Mouse (Mus musculus) lung, embryonic 14.5 days (tissue): Measurements from ENCODE around the gene Vps33b. TPM values are rescaled to one million over a fixed set of nuclear protein-coding genes. Genes with fewer than 3 reads are reported as not detected.

ENCODE experiments used
- ATAC-seq: fragments of 200-750 bp; cut with Nextera tagmentation; 2 replicates; pipeline ENCODE4 v1.8.0; 2017; ENCODE audit warnings: mild to moderate bottlenecking, moderate TSS enrichment, moderate library complexity; ENCODE audit not compliant: insufficient read depth
- DNase-seq: peaks from one replicate; pipeline ENCODE4 v3.0.0-alpha.2; 2015
- H3K27ac ChIP-seq: fragments of 300-500 bp; sonication (generic); 2 replicates; pipeline ENCODE4 v1.5.1; 2014; ENCODE audit warnings: low read depth, mild to moderate bottlenecking, moderate library complexity
- H3K27me3 ChIP-seq: fragments of 300-500 bp; sonication (generic); 2 replicates; pipeline ENCODE4 v1.6.1; 2014; ENCODE audit warnings: low read length, control low read depth; ENCODE audit not compliant: insufficient read depth
- H3K36me3 ChIP-seq: fragments of 300-500 bp; sonication (generic); 2 replicates; pipeline ENCODE4 v1.6.1; 2014; ENCODE audit warnings: control low read depth; ENCODE audit not compliant: insufficient read depth
- H3K4me1 ChIP-seq: fragments of 300-500 bp; sonication (generic); 2 replicates; pipeline ENCODE4 v1.6.1; 2014; ENCODE audit warnings: antibody characterized with exemption, control low read depth; ENCODE audit not compliant: insufficient read depth
- H3K4me2 ChIP-seq: fragments of 300-500 bp; sonication (generic); 2 replicates; pipeline ENCODE4 v1.6.1; 2014; ENCODE audit warnings: mild to moderate bottlenecking
- H3K4me3 ChIP-seq: fragments of 300-500 bp; sonication (generic); 2 replicates; pipeline ENCODE4 v1.5.1; 2014; ENCODE audit warnings: low read depth, low read length
- H3K9ac ChIP-seq: fragments of 300-500 bp; sonication (generic); 2 replicates; pipeline ENCODE4 v1.6.1; 2014
- H3K9me3 ChIP-seq: fragments of 300-500 bp; sonication (generic); 2 replicates; pipeline ENCODE4 v1.6.1; 2016; ENCODE audit warnings: low read depth, low read length, control low read depth
- CTCF ChIP-seq: IDR thresholded peaks from 2 replicates; pipeline ENCODE4 v1.5.1; 2016; ENCODE audit warnings: antibody characterized with exemption, low read depth
- WGBS: fragments of 180-500 bp; shearing (Covaris S2); extraction: QIAGEN DNeasy Blood & Tissue Kit; methylation state at CpG from one replicate; pipeline ENCODE4 v1.1.7; 2014; 5-methylcytosine and 5-hydroxymethylcytosine counted together
- polyA plus RNA-seq: library from polyadenylated mRNA; unstranded; fragments of >200 nt; fragmentation: Nextera tagmentation; extraction: Ambion mirVana; gene quantifications from 2 replicates; pipeline ENCODE4 v1.2.1, GENCODE M21; 2014

Gene Vps33b
- polyA plus RNA-seq, 1 experiment from 2014 or later: 11.6 TPM

GRCm38 (mm10) chr7:80283226-80283918 is 13.9 kb downstream of the Vps33b start:
- no peak overlapping the region for H3K27ac ChIP-seq
- H3K4me1 ChIP-seq: no peaks in the 10 kb centered on the region
- no peak overlapping the region for H3K9ac ChIP-seq
- no peak overlapping the region for H3K4me2 ChIP-seq
- DNase-seq (no peak), ATAC-seq (no peak)
- H3K9me3 ChIP-seq: no peaks in the 10 kb centered on the region
- peaks cover 78% of the 10 kb centered on the region for H3K36me3 ChIP-seq
- no peak overlapping the region for H3K4me3 ChIP-seq
- no peaks in the 10 kb centered on the region for H3K27me3 ChIP-seq
- 77% methylated on average over 3 of the region's 3 CpGs for WGBS
- TF ChIP-seq CTCF: no peak

- Histone ChIP-seq H3K36me3 (peaks cover 68% of the 10 kb centered on the region), H3K4me1 (no peaks in the 10 kb centered on the region), H3K9me3 (no peaks in the 10 kb centered on the region), H3K27me3 (no peaks in the 10 kb centered on the region), H3K4me2 (no peak overlapping the region), H3K27ac (no peak overlapping the region), H3K4me3 (no peak overlapping the region), H3K9ac (no peak overlapping the region)
- no peak for TF ChIP-seq CTCF
- DNase-seq (no peak), ATAC-seq (no peak)
- 72% methylated on average over 5 of the region's 5 CpGs for WGBS
These were observed 14.9 kb downstream of the Vps33b start for GRCm38 (mm10) chr7:80284391-80284790.

- Histone ChIP-seq H3K36me3 (peaks cover 72% of the 10 kb centered on the region), H3K4me2 (no peak overlapping the region), H3K9ac (no peak overlapping the region), H3K4me3 (no peak overlapping the region), H3K9me3 (no peaks in the 10 kb centered on the region), H3K4me1 (no peaks in the 10 kb centered on the region), H3K27ac (no peak overlapping the region), H3K27me3 (no peaks in the 10 kb centered on the region)
- ATAC-seq (no peak), DNase-seq (no peak)
- no peak for TF ChIP-seq CTCF
- 88% methylated on average over 6 of the region's 6 CpGs for WGBS
These were observed 16.3 kb downstream of the Vps33b start for GRCm38 (mm10) chr7:80285725-80286124.

GRCm38 (mm10) chr7:80287736-80288135 is 18.3 kb downstream of the Vps33b start:
- Histone ChIP-seq H3K4me2 (no peak overlapping the region), H3K27ac (no peak overlapping the region), H3K36me3 (peaks cover 72% of the 10 kb centered on the region), H3K4me1 (no peaks in the 10 kb centered on the region), H3K4me3 (no peak overlapping the region), H3K27me3 (no peaks in the 10 kb centered on the region), H3K9me3 (no peaks in the 10 kb centered on the region), H3K9ac (no peak overlapping the region)
- ATAC-seq (no peak), DNase-seq (no peak)
- no peak for TF ChIP-seq CTCF
- WGBS: 76% methylated on average over 10 of the region's 10 CpGs

- peaks cover 7% of the 10 kb centered on the region; the same call in 1 of the 2 replicates for H3K4me1 ChIP-seq
- H3K9me3 ChIP-seq: no peaks in the 10 kb centered on the region
- peak within 1 kb of the TSS; percentile 86 for H3K9ac ChIP-seq
- H3K36me3 ChIP-seq: peaks cover 22% of the 10 kb centered on the region
- under 1% methylated on average over 52 of the region's 52 CpGs for WGBS
- peak within 1 kb of the TSS; percentile 73 for H3K4me2 ChIP-seq
- peak within 1 kb of the TSS; percentile 92 for H3K27ac ChIP-seq
- H3K27me3 ChIP-seq: no peaks in the 10 kb centered on the region
- no peak for TF ChIP-seq CTCF
- ATAC-seq (peak; percentile 99), DNase-seq (peak; percentile 99)
- H3K4me3 ChIP-seq: peak within 1 kb of the TSS; percentile 92
These were observed 24.8 kb downstream of the Vps33b start, which contains the start of gene Prc1 for GRCm38 (mm10) chr7:80294062-80294763. Gene Prc1, plus strand, starts transcription at chr7:80294450.

- peak; percentile 68 for ATAC-seq
- peak overlapping the region; percentile 92 for H3K4me3 ChIP-seq
- H3K9me3 ChIP-seq: no peaks in the 10 kb centered on the region
- peak overlapping the region; percentile 86 for H3K9ac ChIP-seq
- H3K27ac ChIP-seq: peak overlapping the region; percentile 92
- no peaks in the 10 kb centered on the region for H3K27me3 ChIP-seq
- peaks cover 7% of the 10 kb centered on the region; the same call in 1 of the 2 replicates for H3K4me1 ChIP-seq
- no peak for TF ChIP-seq CTCF
- 6% methylated on average over 37 of the region's 37 CpGs for WGBS
- peak overlapping the region; percentile 73 for H3K4me2 ChIP-seq
- DNase-seq: peak; percentile 64
- peaks cover 27% of the 10 kb centered on the region for H3K36me3 ChIP-seq
These were observed 25.6 kb downstream of the Vps33b start for GRCm38 (mm10) chr7:80294764-80295648.
